Mouse (Mus musculus) kidney, postnatal 4 days (tissue): ENCODE data around the gene 2610002M06Rik.
A peak's percentile ranks its signal among the peaks of the same experiment; 100 is the strongest.

Experiments used
- DNase-seq, 2 experiments: peaks; one replicate each; pipeline ENCODE4 v3.0.0; 2021; ENCODE audit warnings: mixed read lengths in 2 of 2

Gene 2610002M06Rik

GRCm38 (mm10) chrX:107816218-107816554, at the start of gene 2610002M06Rik:
TSS of gene 2610002M06Rik (minus strand) at chrX:107816334.
- peak; percentile 91 to 94 for DNase-seq

- DNase-seq, result peak; percentile 17 to 23
Measured at GRCm38 (mm10) chrX:107858165-107858564, 42.0 kb upstream of the 2610002M06Rik start.

GRCm38 (mm10) chrX:107816726-107817125, 592 bp upstream of the 2610002M06Rik start:
- DNase-seq, result no peak

- peak; percentile 32 to 50 for DNase-seq
Measured at GRCm38 (mm10) chrX:107815502-107816217, 474 bp downstream of the 2610002M06Rik start.

GRCm38 (mm10) chrX:107812120-107812519, 4.0 kb downstream of the 2610002M06Rik start:
- no peak for DNase-seq

- no peak for DNase-seq
Measured at GRCm38 (mm10) chrX:107796919-107797318, 19.2 kb downstream of the 2610002M06Rik start.

GRCm38 (mm10) chrX:107795785-107796184, 20.3 kb downstream of the 2610002M06Rik start:
- no peak for DNase-seq

GRCm38 (mm10) chrX:107792290-107792689, 23.8 kb downstream of the 2610002M06Rik start, which contains the start of gene Tent5d:
TSS of gene Tent5d (plus strand) at chrX:107792590.
- DNase-seq, result no peak

- DNase-seq, result no peak
Measured at GRCm38 (mm10) chrX:107790750-107791493, 25.2 kb downstream of the 2610002M06Rik start.

- no peak for DNase-seq
Measured at GRCm38 (mm10) chrX:107790136-107790535, 26.0 kb downstream of the 2610002M06Rik start.

GRCm38 (mm10) chrX:107767896-107768295, 48.2 kb downstream of the 2610002M06Rik start:
- DNase-seq, result no peak
